Mouse (Mus musculus): ENCODE data around the gene Akr1b8. TPM values are rescaled to one million over a fixed set of nuclear protein-coding genes. Genes with fewer than 3 reads are reported as not detected.
"Not testable (repeated sequence)": the region's sequence is repeated elsewhere in the genome, so short reads cannot be mapped to it uniquely, and the experiment has no call there.

Akr1b8 gene
- total and polyA plus RNA-seq, 3 experiments = 3.3 to 4.8 (median 3.5) TPM

DNA sequence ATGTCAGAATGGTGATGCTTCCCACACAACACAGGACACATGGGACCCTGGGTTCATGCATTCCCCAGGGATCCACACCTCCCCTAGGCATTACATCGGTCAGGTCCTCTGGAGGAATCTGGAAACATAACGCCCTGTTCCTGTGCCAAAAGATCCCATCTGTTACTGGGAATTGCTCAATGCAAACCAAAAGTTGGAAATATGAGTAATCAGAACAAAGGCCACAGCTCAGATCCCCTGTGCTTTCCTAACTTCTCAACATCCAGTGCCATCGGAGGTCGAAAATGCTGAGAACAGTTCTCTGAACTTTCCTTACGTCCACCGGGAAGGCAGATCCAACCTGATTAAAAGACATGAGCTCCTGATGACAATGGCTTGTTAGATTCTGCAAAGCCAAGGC, 10.5 kb upstream of the Akr1b8 start:
- Histone ChIP-seq H3K79me2 (replicated peaks; ENCODE audit: control insufficient read depth, insufficient read depth, low read length) (no peaks in the 10 kb centered on the region), H3K4me1 (ENCODE audit: control insufficient read depth, insufficient read depth, low read length) (no peaks in the 10 kb centered on the region), H3K27ac (no peak overlapping the region), H3K36me3 (ENCODE audit: control insufficient read depth, insufficient read depth, low read length) (no peaks in the 10 kb centered on the region), H3K27me3 (ENCODE audit: control insufficient read depth, insufficient read depth, low read length) (no peaks in the 10 kb centered on the region), H3K9ac (ENCODE audit: low read depth, low read length) (no peak overlapping the region), H3K4me3 (no peak overlapping the region)
- DNase-seq = no peak
- TF ChIP-seq POLR2A (IDR thresholded peaks at IDR 0.05; ENCODE audit: insufficient read depth, low read depth, low read length) (no peak), CTCF (IDR thresholded peaks at IDR 0.05) (no peak), EP300 (IDR thresholded peaks at IDR 0.05; ENCODE audit: insufficient read depth, low read depth, low read length) (no peak)
- 73% methylated on average over 6 of the region's 6 CpGs for WGBS
- intact Hi-C loops (cut with DNase I) = loop anchor here (2.0 kb wide), 1 partner anchor 23 kb away; no protein-coding TSS in a partner anchor

DNA sequence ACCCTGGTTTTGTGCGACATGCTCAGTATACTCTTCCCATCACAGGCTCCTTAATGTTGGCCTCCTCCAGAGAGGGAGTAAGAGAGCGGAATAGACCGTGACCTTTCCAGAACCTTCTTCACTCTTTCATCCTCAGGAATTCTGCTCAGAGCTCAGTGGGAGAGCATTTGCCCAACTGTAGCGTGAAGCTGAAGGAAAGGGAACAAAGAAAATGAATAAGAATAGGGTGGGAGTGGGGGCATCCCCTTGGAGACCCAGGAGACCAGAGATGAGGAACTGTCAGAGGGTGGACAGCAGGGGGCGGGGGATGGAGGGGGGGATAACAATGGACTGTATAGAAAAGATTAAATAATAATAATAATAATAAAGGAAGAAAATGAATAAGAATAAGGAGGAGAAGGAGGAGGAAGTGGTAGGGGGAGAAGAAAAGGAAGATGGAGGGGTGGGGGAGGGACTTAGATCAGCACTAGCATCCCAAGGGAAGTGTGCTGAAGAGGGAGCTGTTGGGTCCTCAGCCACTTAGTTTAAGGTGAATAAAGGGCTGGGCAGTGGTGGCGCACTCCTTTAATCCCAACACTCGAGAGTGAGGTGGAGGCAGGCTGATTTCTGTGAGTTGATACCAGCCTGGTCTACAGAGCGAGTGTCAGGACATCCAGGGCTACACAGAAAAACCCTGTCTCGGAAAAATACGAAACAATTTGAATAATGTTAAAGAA, 9.6 kb upstream of the Akr1b8 start:
- TF ChIP-seq EP300 (IDR thresholded peaks at IDR 0.05; ENCODE audit: insufficient read depth, low read depth, low read length) (no peak), CTCF (IDR thresholded peaks at IDR 0.05) (no peak), POLR2A (IDR thresholded peaks at IDR 0.05; ENCODE audit: insufficient read depth, low read depth, low read length) (no peak)
- no peak for DNase-seq
- 71% methylated on average over 10 of the region's 10 CpGs for WGBS

DNA sequence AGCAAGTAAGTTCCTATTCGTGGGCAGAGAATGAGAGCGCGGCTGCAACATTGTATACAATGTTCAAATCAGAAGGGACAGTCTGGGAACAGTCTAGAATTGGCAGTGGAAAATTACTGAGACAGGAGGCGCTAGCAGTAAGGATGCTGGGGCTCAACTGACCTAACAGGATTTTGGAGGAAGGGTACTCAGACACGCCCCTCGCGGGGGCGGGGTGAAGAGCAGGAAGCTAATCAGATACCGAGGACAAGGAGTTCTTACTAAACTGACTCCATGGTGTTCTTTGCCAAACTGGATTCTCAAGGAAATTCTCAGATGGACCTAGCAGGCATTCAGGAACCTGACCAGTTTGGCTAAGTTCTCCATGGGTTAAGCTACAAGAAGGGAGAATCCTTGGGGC, 9.0 kb upstream of the Akr1b8 start:
- no peak overlapping the region for H3K4me3 ChIP-seq
- intact Hi-C loops (cut with DNase I) = no loop called here
- DNase-seq = no peak
- no peaks in the 10 kb centered on the region for H3K4me1 ChIP-seq (ENCODE audit: control insufficient read depth, insufficient read depth, low read length)
- H3K27ac ChIP-seq = no peak overlapping the region
- no peak overlapping the region for H3K9ac ChIP-seq (ENCODE audit: low read depth, low read length)
- H3K79me2 ChIP-seq (replicated peaks; ENCODE audit: control insufficient read depth, insufficient read depth, low read length) = no peaks in the 10 kb centered on the region
- H3K36me3 ChIP-seq (ENCODE audit: control insufficient read depth, insufficient read depth, low read length) = no peaks in the 10 kb centered on the region
- TF ChIP-seq CTCF (IDR thresholded peaks at IDR 0.05) (no peak), POLR2A (IDR thresholded peaks at IDR 0.05; ENCODE audit: insufficient read depth, low read depth, low read length) (no peak), EP300 (IDR thresholded peaks at IDR 0.05; ENCODE audit: insufficient read depth, low read depth, low read length) (no peak)
- 20% methylated on average over 9 of the region's 9 CpGs for WGBS
- no peaks in the 10 kb centered on the region for H3K27me3 ChIP-seq (ENCODE audit: control insufficient read depth, insufficient read depth, low read length)

More for the DNA sequence above, 9.6 kb upstream of the Akr1b8 start:
- Histone ChIP-seq H3K27ac (no peak overlapping the region), H3K9ac (ENCODE audit: low read depth, low read length) (no peak overlapping the region), H3K36me3 (ENCODE audit: control insufficient read depth, insufficient read depth, low read length) (no peaks in the 10 kb centered on the region), H3K79me2 (replicated peaks; ENCODE audit: control insufficient read depth, insufficient read depth, low read length) (no peaks in the 10 kb centered on the region), H3K4me3 (no peak overlapping the region), H3K27me3 (ENCODE audit: control insufficient read depth, insufficient read depth, low read length) (no peaks in the 10 kb centered on the region), H3K4me1 (ENCODE audit: control insufficient read depth, insufficient read depth, low read length) (no peaks in the 10 kb centered on the region)
- intact Hi-C loops (cut with DNase I) = no loop called here

DNA sequence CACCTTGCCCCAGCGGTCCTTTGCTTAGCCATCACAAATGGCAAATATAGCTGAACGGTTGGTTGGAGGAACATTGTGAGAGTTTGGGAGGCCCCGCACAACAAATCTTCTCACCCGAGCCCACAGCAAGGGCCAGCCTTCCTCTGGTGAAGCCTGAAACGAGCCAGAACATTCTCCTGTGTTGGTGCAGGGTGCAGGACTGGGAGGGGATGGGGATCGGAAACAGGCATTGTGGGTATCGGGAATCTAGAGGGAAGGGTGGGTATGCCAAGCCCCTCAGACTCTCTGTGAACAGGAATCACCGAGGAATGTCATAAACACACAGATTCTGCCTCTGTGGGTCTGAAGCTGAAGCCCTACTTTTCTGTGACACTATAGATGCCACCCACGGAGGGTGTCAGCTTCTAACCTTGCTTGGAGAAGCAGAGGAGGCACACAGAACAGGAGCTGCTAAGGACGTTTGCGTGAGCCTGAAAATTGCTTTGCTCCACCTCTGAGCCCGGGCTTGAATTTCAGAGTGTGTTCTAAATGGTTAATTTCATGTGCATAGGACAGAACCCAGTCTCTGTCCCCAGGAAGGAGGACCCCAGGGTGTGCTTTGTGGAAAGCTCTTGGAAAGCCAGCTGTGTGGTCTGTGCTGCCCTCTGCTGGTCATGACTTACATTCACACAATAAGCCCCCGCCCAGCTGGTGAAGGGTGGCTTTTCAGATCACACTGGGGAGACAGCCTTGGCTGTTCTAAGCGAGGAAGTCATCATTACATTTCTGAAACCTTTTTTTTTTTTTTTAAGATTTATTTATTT, 7.6 kb upstream of the Akr1b8 start:
- peak; percentile 60 to 77 for DNase-seq
- intact Hi-C loops (cut with DNase I) = loop anchor here (1.0 kb wide), 2 partner anchors 53 to 102 kb away; no protein-coding TSS in a partner anchor
- no peak overlapping the region for H3K4me3 ChIP-seq
- no peak overlapping the region for H3K27ac ChIP-seq
- TF ChIP-seq POLR2A (IDR thresholded peaks at IDR 0.05; ENCODE audit: insufficient read depth, low read depth, low read length) (no peak), CTCF (IDR thresholded peaks at IDR 0.05) (peak; percentile 97), EP300 (IDR thresholded peaks at IDR 0.05; ENCODE audit: insufficient read depth, low read depth, low read length) (peak; percentile 80; the same call in 1 of the 2 replicates)
- no peaks in the 10 kb centered on the region for H3K79me2 ChIP-seq (replicated peaks; ENCODE audit: control insufficient read depth, insufficient read depth, low read length)
- H3K36me3 ChIP-seq (ENCODE audit: control insufficient read depth, insufficient read depth, low read length) = no peaks in the 10 kb centered on the region
- no peak overlapping the region for H3K9ac ChIP-seq (ENCODE audit: low read depth, low read length)
- no peaks in the 10 kb centered on the region for H3K4me1 ChIP-seq (ENCODE audit: control insufficient read depth, insufficient read depth, low read length)
- WGBS = 52% methylated on average over 14 of the region's 14 CpGs
- no peaks in the 10 kb centered on the region for H3K27me3 ChIP-seq (ENCODE audit: control insufficient read depth, insufficient read depth, low read length)

DNA sequence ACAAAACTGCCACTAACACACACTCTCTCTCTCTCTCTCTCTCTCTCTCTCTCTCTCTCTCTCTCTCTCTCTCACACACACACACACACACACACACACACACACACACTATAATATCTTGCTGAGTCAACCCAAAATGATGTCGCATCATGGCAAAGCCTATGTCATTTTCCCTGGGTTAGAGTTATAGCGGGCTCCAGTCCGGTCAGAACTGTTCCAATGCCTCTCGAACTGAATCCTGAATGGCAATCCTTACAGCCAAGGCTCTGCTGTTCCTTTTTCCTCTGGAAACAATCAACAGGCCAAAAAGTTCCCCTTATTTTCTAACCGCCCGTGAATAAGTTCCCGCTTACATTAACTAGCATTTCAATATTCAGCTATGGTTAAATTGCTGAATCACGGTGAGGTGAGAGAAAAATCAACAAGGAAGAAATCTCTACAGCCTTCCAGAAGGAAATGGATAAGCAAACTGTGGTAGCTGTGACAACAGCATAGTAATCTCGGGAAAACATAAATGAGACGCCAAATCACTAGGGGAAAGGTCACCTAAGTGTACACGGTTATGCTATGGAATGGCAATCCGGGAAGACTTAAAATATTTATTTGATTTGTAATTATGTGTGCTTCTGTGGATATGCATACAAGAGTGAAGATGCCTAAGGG, 3.8 kb upstream of the Akr1b8 start:
- DNase-seq = no peak
- Histone ChIP-seq H3K4me3 (no peak overlapping the region), H3K36me3 (ENCODE audit: control insufficient read depth, insufficient read depth, low read length) (no peaks in the 10 kb centered on the region), H3K79me2 (replicated peaks; ENCODE audit: control insufficient read depth, insufficient read depth, low read length) (no peaks in the 10 kb centered on the region), H3K27me3 (ENCODE audit: control insufficient read depth, insufficient read depth, low read length) (no peaks in the 10 kb centered on the region), H3K4me1 (ENCODE audit: control insufficient read depth, insufficient read depth, low read length) (no peaks in the 10 kb centered on the region), H3K9ac (ENCODE audit: low read depth, low read length) (no peak overlapping the region), H3K27ac (no peak overlapping the region)
- TF ChIP-seq CTCF (IDR thresholded peaks at IDR 0.05) (no peak), POLR2A (IDR thresholded peaks at IDR 0.05; ENCODE audit: insufficient read depth, low read depth, low read length) (no peak), EP300 (IDR thresholded peaks at IDR 0.05; ENCODE audit: insufficient read depth, low read depth, low read length) (no peak)
- WGBS = 58% methylated on average over 12 of the region's 12 CpGs
- intact Hi-C loops (cut with DNase I) = no loop called here

DNA sequence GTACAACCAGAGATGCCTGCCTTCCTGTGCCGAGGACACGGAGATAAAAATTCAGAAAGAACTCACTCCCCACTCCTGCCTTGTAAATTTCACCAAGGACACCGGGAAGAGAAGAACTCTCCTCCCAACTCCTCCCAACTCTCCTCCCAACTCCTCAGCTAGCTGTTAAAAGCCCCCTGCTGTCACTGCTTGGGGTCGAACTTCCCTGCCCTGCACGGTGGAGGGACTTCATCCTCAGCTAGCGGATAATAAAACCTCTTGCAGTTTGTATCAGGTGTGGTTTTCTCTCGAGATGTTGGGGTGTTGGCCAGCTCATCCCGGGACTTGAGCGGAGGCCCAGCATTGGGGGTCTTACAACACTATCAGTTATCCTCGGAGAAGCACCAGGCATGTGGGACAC, 2.4 kb upstream of the Akr1b8 start:
- 41% methylated on average over 10 of the region's 10 CpGs for WGBS
- H3K4me1 ChIP-seq (ENCODE audit: control insufficient read depth, insufficient read depth, low read length); H3K36me3 ChIP-seq (ENCODE audit: control insufficient read depth, insufficient read depth, low read length); H3K4me3 ChIP-seq; H3K27ac ChIP-seq; H3K9ac ChIP-seq (ENCODE audit: low read depth, low read length); DNase-seq; intact Hi-C loops (cut with DNase I); H3K27me3 ChIP-seq (ENCODE audit: control insufficient read depth, insufficient read depth, low read length); H3K79me2 ChIP-seq (replicated peaks; ENCODE audit: control insufficient read depth, insufficient read depth, low read length): not testable (repeated sequence)

All from heart, adult 2 months (tissue).